Mouse (Mus musculus) c-Kit-positive CD71-negative TER-119-negative erythroid progenitor cells, embryonic 14.5 days (primary cell): ENCODE results near the gene Trim8.

Source experiments
- DNase-seq: peaks from one replicate; pipeline ENCODE4 v3.0.0-alpha.2; 2013; ENCODE audit warnings: low read depth

Trim8 gene

GRCm38 (mm10) chr19:46480624-46481345, 20.7 kb upstream of the Trim8 start:
- DNase-seq, result no peak

GRCm38 (mm10) chr19:46481352-46481751, 20.1 kb upstream of the Trim8 start:
- DNase-seq, result no peak

GRCm38 (mm10) chr19:46481756-46482155, 19.7 kb upstream of the Trim8 start:
- DNase-seq, result no peak

- DNase-seq, result no peak
Observed at GRCm38 (mm10) chr19:46482896-46483516, 18.5 kb upstream of the Trim8 start.

GRCm38 (mm10) chr19:46483701-46484328, 17.7 kb upstream of the Trim8 start:
- DNase-seq, result no peak

GRCm38 (mm10) chr19:46484518-46484917, 17.0 kb upstream of the Trim8 start:
- no peak for DNase-seq

- no peak for DNase-seq
Observed at GRCm38 (mm10) chr19:46485847-46486246, 15.7 kb upstream of the Trim8 start.

- no peak for DNase-seq
Observed at GRCm38 (mm10) chr19:46486709-46487108, 14.8 kb upstream of the Trim8 start.

- no peak for DNase-seq
Observed at GRCm38 (mm10) chr19:46489448-46489847, 12.1 kb upstream of the Trim8 start.

- DNase-seq, result no peak
Observed at GRCm38 (mm10) chr19:46490634-46491033, 10.9 kb upstream of the Trim8 start.

GRCm38 (mm10) chr19:46495136-46495535, 6.4 kb upstream of the Trim8 start:
- no peak for DNase-seq

- no peak for DNase-seq
Observed at GRCm38 (mm10) chr19:46497230-46497629, 4.3 kb upstream of the Trim8 start.

GRCm38 (mm10) chr19:46499539-46499835, 2.0 kb upstream of the Trim8 start:
- no peak for DNase-seq

GRCm38 (mm10) chr19:46499836-46500580, 1.5 kb upstream of the Trim8 start:
- peak; percentile 100 for DNase-seq

GRCm38 (mm10) chr19:46500581-46501341, 741 bp upstream of the Trim8 start:
- no peak for DNase-seq

- no peak for DNase-seq
Observed at GRCm38 (mm10) chr19:46502069-46502455, 560 bp downstream of the Trim8 start.

- no peak for DNase-seq
Observed at GRCm38 (mm10) chr19:46502471-46503166, 1.1 kb downstream of the Trim8 start.

GRCm38 (mm10) chr19:46503351-46504084, 2.0 kb downstream of the Trim8 start:
- DNase-seq, result peak; percentile 82

- DNase-seq, result no peak
Observed at GRCm38 (mm10) chr19:46504085-46504552, 2.6 kb downstream of the Trim8 start.

- no peak for DNase-seq
Observed at GRCm38 (mm10) chr19:46504822-46505417, 3.4 kb downstream of the Trim8 start.
